Mouse (Mus musculus) left cerebral cortex, postnatal 14 days (tissue): ENCODE results near the gene Dnajc25. TPM values are rescaled to one million over a fixed set of nuclear protein-coding genes. Genes with fewer than 3 reads are reported as not detected.

Experiments
- DNase-seq, 2 experiments: peaks; one replicate each; pipeline ENCODE4 v3.0.0; 2021 to 2022; ENCODE audit warnings: low spot score in 2 of 2, mixed read lengths in 1 of 2
- intact Hi-C: fragments of 180-260 bp; cut with DNase I; formaldehyde crosslinking; loops from one replicate; pipeline ENCODE4 v1.15.1; 2025
- total RNA-seq, 2 experiments: library from RNA; stranded (reverse); gene quantifications; 2 replicates each; pipeline ENCODE4 v1.2.3; 2021

Dnajc25 gene
- total RNA-seq, 2 experiments from 2014 or later: 6.5 to 7.7 TPM

DNA sequence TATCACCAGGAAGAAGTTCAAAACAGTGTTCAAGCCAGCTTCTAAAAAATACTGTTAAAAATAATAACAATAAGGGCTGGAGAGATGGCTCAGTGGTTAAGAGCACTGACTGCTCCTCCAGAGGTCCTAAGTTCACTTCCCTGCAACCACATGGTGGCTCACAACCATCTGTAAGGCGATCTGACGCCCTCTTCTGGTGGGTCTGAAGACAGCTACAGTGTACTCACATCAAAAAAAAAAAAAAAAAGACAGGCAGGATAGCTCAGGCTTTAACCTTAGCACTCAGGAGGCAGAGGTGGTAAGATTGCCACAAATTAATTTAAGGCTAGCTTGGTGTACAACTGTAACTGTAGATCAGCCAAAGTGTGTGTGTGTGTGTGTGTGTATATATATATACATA, 5.8 kb downstream of the Dnajc25 start:
- no peak for DNase-seq
- intact Hi-C loops: loop anchor here (2.0 to 5.0 kb wide), 2 partner anchors 16 to 37 kb away; partner anchors contain the start of gene Gng10

DNA sequence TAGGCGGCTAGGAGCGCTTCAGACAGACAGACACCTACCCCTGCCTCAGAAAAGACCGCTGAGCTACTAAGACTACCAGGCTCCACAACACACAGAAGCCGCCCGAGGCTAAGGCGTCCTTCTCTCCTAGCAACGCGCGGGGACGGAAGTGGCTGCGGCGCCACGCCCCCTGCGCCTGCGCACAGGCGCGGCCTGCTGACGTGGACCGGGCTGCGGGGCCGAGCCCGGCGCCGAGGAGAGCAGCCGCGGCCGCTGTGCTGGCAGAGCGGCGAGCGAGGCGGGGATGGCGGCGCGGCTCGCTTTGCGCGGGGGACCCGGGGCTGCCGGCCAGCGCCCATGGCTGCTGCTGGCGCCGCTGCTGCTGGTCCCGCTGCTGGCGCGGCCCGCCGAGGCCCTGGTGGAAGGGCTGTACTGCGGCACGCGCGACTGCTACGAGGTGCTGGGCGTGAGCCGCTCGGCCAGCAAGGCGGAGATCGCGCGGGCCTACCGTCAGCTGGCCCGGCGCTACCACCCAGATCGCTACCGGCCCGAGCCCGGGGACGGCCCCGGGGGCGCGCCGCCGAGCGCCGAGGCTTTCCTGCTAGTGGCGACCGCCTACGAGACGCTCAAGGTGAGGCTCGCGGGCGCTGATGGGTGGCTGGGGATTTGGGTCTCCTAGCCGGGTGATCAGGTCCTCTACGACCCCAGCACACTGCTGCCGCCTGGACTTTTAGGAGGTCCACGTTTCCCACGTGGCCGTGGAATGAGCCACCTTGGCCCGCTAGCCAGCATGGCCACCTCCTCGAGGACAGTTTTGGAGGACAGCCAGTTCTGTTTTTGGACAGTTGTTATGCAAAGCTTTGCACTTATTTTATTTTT, 8.3 kb downstream of the Dnajc25 start, which contains the start of gene Gm20503:
Gm20503 (plus strand) TSS at position 263 of the 858 bp plus-strand sequence.
- intact Hi-C loops: loop anchor here (5.0 kb wide), 1 partner anchor 34 kb away; the partner anchor contains the start of gene Gng10
- peak; percentile 89 to 92 for DNase-seq

DNA sequence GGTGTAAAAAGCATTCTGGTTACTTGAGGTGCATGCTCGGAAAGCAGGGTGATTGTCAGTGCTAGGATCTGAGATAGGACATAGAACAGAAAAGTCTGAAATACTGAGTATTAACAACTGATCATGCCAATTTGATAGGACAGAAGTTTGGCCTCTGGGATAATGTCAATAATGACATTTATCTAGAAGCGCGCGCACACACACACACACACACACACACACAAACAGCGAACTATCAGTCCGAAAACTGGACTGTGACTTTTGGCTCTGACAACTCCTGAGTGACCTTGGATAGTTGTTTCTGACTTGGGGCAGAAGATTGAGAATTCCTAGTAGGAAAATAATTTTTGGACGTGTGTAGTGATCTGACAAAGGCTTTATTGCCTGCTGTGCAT, 8.9 kb downstream of the Dnajc25 start:
- no peak for DNase-seq
- intact Hi-C loops: loop anchor here (5.0 kb wide), 1 partner anchor 33 kb away; the partner anchor contains the start of gene Gng10

DNA sequence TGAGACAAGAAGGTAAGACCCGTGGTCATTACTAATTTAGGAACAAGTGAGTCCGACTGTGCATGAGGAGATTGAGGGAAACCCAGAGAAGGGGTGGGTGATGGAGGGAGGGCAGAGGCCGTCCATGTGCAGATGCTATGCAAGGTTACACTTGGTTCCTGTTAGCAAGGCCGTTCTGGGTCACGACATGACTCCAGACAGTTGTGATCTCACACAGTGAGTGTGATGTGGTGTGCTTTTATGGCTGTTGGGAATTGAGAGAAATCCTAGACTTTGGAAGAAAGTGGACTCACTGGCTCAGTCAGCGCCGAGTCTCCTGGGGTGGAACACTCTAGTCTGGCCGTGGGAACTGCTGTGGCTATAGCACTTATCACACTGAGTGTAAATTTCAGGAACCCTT, 11.3 kb downstream of the Dnajc25 start:
- intact Hi-C loops: no loop called here
- DNase-seq: no peak

DNA sequence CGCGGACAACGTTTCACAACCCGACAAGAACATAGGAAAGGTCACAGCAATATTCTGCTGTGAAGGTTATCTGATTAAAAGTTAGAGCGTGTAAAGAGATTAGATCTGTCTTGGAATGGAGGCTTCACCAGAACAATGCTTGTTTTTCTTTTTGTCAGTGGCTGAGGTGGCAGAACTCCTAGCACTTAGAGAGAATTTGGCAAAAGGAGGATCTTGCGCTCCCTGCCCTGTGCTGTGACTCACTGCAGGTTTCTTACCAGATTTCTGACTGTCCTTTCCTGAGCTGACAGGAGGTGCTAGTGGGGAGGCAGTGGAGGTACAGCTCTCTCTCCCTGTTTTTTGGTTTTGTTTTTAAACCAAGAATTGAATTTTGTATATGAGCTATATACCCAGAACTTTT, 12.2 kb downstream of the Dnajc25 start:
- no peak for DNase-seq
- intact Hi-C loops: no loop called here

DNA sequence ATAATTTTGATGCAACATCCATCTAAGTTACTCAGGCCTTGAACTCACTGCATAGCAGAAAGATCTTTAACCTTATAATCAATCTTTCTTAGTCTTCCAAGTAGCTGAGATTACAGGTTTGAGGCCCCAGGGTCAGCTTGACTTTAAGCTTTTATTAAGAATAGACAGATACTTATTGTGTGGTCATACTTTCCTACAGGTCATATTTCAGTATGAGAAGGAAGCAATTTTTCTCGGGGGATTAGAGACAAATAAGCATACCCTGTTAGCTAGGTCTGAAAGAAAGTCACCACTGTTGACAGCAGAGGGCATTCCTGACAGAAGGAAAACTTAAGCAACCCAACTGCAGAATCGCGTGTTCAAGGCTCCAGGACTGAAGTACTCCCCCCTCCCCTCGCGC, 13.1 kb downstream of the Dnajc25 start:
- intact Hi-C loops: no loop called here
- DNase-seq: no peak

DNA sequence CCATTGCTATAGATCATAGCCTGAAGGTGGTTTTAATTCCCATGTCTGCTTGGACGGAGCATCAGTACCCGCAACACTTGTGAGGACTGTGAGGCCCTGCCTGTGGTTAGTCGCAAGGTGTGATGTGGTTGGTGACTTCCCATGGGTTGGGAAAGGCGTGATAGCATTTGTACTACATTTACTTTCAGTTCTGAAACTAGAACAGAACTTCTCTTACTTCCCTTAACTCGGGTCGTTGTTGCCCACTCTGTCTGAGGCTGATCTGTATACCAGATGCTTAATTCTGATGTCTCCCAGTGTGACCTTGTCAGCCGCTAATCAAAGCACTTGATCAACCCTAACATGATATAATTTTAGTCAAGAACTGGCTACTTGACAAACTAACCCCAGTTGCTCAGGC, 14.3 kb downstream of the Dnajc25 start:
- DNase-seq: no peak
- intact Hi-C loops: no loop called here

DNA sequence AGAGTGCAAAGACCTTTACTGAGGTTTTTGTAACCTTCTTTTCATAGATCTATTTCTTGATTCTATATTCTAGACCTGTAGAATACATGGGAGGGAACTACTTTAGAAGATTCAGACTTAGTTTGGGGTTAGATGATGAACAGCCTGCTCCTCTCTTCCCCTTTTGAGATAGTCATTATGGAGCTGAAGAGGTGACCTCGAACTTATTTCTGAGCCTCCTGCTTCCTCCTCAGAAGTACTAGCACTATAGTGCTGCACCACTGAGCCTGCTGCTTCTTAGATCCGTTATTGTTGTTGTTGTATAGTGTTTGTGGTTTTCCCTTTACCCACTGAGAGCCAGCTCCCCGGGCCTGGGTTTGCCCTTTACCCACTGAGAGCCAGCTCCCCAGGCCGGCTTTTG, 14.8 kb downstream of the Dnajc25 start:
- intact Hi-C loops: no loop called here
- no peak for DNase-seq

DNA sequence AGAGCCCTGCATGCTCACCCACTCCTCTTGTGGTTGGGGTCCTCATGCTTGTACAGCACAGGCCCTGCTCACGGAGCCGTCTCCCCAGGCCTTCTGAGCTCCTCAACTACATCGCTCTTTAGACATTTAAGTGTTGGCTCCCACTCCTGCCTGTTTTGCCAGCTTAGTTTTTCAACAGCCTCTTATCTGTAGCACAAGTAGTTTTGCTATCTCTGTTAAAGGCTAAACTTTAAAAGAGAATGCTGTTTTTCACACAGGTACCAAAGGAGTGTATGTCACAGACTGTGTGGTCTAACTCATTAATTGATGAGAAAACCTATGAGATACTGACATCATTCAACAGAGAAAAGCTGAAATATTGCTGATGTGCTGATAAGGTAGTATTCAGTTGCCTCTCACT, 16.6 kb downstream of the Dnajc25 start:
- intact Hi-C loops: no loop called here
- no peak for DNase-seq

DNA sequence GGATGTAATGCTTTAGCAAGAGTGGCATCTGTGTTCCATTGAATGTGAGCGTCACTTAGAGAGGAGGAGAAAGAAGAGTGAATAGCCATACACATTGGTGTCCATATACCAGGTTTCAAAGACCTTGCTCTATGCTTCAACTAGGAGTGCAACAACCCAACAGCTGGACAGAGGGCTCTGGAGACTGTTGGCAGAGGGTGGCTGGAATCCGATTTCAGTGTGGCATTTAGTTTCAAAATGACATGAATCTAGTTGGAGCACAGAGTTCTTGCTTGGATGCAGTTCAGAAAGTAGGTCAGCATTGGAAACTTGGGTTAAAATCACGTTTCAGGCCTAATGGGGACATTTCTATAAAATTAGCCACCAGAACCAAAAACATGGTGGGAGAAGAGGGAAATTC, 20.3 kb downstream of the Dnajc25 start:
- intact Hi-C loops: no loop called here
- DNase-seq: no peak

DNA sequence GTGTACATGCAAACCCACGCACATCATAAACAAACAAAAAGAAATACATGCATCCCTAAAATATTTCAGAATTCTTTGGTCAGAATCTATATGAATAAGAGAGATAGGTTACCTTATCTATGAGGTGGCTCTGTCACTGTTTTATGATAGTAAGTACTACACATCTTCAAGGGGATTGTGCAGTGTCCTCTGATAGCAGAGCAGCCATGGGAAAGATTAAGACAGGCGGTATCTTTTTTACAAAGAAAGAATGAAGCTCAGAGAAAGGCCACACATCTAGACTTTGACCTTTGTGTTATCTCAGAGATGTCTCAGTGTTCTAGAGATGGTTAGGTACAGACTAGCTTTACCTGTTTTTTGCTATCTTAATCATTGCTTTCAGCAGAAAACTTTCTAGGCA, 22.1 kb downstream of the Dnajc25 start:
- intact Hi-C loops: no loop called here
- no peak for DNase-seq

DNA sequence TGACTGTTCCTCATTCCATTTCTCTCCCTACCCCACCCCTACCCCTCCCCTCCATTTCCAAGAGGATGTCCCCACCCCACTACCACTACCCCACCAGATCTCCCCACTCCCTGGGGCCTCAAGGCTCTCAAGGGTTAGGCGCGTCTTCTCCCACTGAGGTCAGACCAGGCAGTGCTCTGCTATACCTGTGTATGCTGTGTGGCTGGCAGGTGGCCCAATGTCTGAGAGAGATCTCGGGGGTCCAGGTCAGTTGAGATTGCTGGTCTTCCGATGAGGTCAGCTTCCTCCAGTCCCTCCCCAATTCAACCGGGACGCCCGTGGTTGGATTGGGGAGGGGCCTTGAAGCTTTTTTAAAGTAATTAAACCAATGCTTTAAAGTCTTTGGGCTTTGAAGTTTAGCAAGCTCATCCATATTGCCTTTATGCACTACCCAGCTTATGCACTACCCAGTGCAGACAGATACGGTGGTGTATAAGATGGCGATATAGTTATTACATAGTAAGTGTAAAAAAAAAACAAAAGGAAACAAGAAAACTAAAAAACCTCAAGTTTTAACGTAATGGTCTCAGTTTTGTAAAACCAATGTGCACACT, 39.6 kb downstream of the Dnajc25 start:
- intact Hi-C loops: no loop called here

DNA sequence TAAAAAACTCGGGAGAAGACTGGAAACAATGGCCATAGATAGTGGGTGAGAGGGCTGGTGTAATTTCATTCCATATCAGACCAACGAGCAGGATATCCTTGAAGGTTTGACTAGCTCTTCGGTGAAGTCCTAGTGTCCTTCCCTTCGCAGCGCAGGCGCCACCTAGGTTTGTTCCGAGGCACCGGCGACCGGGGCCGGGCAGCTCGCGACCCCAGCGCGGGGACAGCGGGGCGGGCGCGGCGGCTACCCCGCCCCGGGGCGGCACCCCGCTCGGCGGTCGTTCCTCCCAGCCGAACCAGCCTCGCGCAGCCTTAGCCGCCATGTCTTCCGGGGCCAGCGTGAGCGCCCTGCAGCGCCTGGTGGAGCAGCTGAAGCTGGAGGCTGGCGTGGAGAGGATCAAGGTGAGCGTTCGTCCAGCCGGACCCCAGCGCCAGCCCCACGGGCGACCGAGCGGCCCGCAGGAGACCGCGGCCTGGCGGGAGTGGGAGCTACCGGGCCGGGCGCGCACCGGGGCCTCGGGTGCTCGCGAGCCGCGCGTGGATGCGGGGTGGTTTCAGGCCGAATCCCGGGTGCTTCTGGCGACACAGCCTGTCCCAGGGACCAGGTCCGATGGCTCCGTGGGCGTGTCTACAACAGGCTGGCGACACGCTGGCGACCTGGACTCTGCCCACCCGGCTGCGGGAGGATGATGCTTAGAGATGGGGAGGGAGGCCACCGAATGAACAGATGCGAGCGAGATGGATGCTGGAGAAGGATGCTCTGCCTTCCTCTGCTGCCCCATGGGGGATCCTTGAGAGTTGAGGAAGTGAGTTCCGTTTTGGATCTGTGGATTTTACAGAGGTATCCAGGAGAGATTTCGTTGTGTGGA, 40.3 kb downstream of the Dnajc25 start, which contains the start of gene Gng10:
Gng10 (plus strand) TSS at position 171 of the 868 bp plus-strand sequence.
- intact Hi-C loops: loop anchor here (5.0 kb wide), 1 partner anchor 33 kb away; the partner anchor contains the start of gene Gm20503

More for the DNA sequence above, 39.6 kb downstream of the Dnajc25 start:
- DNase-seq: peak in 1 of 2 experiments; percentile 12

DNA sequence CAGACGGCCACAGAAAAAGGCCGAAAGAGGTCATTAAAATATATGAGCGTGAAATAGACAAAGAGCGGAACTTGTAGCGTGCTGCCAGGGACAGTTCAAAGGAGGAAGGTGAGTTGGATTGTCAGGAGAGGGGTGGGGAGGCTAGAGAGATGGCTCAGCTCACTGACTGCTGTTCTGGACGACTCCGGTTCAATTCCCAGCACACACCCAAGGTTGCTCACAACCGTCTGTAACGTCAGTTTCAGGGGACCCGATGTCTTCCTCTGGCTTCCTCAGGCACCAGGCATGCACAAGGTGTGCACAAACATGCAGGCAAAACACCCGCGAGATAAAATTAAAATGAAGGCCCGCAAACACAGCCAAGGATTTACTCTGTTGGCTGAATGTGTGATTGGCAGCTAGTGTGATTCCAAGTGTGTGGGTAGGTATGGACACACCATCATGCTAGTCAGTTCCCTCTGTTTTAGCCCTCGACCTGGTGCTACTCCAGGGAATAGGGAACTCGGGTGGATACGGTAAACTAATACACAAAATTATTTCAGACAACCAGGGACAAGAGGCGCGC, 41.0 kb downstream of the Dnajc25 start:
- DNase-seq: peak in 1 of 2 experiments; percentile 13
- intact Hi-C loops: loop anchor here (5.0 kb wide), 1 partner anchor 34 kb away; the partner anchor contains the start of gene Gm20503

More for the DNA sequence above, 40.3 kb downstream of the Dnajc25 start, which contains the start of gene Gng10:
- DNase-seq: peak; percentile 66 to 69

DNA sequence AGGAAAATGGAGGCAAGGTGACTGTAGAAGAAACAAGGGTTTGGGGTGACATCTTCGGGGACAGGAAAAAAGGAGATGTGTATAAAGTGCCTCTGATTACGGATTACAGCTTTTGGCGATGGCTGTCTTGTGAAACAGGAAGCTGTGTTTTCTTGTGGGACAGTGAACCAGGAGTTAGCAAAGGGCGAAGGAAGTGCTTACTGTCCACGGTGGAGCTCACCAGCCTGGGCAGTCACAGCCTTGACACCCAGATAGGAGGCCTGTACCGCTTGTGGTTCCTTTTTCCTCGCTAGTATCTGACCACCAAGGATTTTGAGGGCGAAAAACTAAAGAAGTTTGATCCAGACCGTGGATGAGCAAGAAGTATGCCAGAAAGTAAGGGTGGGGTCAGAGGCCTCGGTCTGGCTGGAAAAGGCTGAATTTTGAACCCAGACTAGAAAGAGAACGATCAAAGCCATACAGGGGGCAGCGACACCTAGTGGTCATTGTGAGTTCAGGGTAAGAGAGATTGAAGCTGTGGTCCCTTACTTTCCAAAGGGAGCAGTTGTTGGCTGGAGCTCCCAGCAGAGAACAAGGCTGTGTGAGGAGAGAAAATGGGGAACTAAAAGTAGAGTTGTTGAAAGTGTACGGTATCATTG, 41.7 kb downstream of the Dnajc25 start:
- intact Hi-C loops: loop anchor here (5.0 kb wide), 1 partner anchor 34 kb away; the partner anchor contains the start of gene Gm20503
- DNase-seq: peak; percentile 64 to 76

DNA sequence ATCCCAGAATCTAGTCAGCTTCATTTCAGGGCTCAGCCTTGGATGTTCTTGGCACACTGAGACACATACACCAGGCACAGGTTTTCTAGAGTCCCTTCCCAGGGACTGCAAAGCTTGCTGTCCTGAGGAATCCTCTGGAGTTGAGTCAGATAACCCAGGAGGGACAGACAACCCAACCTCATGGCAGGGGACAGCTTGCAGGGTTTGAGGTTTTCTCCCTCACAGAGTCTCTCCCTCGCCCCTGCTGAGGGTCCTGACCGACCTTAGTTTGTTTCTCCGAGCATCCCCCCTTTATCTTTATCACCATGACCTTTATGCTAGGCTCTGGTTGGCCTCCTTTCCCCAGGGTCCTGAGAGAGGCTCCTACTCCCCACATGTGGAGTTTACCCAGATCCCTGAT, 42.7 kb downstream of the Dnajc25 start:
- intact Hi-C loops: loop anchor here (5.0 kb wide), 1 partner anchor 35 kb away; the partner anchor contains the start of gene Gm20503
- no peak for DNase-seq

DNA sequence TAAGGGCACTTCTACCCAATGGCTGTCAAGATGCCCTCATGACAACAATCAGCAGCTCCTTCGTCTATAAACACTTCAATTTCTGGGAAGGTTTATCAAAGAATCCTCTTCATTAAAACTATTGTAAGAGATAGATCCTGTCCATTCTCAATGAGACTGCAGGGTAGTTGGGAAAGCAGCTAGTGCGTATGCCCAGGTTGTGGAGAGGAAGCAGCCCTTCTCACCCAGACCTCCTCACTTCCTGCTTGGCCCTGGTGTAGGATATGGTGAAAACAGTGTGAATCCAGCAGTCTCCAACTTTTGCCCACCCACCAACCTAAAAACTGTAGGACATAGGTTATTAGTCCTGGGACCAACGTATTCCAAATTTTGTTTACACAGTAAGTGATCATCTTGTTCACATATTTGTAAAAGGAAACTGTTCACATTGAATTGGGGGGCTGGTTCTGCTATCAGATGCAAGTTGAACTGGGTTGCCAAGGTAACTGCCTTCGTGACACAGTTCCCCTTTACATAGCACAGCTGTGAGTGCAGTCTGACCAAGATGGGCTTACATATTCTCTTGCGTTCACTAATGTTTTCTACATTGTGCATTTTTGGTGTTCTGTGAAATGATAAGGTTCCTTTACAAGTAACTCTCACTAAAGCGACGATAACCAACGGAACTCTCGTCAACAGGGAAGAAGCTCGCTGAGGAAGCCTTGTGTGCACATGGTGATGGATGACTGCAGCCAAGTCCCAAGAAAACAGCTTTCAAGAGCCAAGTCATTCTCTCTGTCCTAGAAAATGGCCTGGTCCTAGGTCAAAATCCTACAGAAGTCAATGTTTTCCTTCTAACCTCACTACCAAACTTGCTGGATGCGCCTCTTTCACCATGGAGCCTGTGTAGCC, 45.8 kb downstream of the Dnajc25 start:
- no peak for DNase-seq
- intact Hi-C loops: no loop called here
